17 mouse cellular contexts compared by ENCODE assay signal in the genomic region with DNA sequence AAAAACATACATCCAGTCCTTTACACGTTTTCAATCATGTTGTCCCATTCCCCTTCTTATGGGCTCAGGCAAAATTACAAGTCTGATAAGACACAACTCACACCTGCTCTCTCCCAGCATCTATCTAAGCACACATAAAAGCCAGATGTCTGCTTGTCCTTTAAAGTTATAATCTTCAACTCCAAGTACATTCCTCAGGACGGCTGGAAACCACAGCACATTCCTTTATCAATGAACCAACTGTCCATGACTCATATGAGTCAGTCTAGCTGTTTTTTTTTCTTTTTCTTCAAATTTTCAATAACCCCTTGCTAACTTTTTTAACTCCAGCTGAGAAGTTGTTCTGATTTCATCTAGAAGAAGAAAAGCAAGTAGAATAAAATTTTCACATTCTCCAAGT.
DNase-seq lines count a peak whose midpoint lies in the region; TF ChIP-seq lines count a peak whose summit lies in the region.
"Had no signal": no experiment of that assay in that cellular context is flagged by ENCODE, and none has a peak within 500 bp of the region (broad histone marks: within the 10 kb centered on the region; RNA-seq: fewer than 3 reads in every experiment).

No protein-coding gene starts in this region.

- intact Hi-C loops in left cerebral cortex, adult 2 months (cut with DNase I), result no loop called here

- H3K27ac ChIP-seq in left cerebral cortex, adult 2 months, result no peak overlapping the region
- no peak overlapping the region for H3K27ac ChIP-seq in kidney, adult 2 months (ENCODE audit: insufficient read depth, low read depth, low read length)
- H3K27ac ChIP-seq: embryonic facial prominence, embryonic 13.5 days; forebrain, embryonic 15.5 days; heart, embryonic 13.5 days had no signal

- H3K4me2 ChIP-seq in myocyte (ENCODE audit: low read depth), result peak overlapping the region; percentile 63
- H3K4me2 ChIP-seq: embryonic facial prominence, embryonic 13.5 days; forebrain, embryonic 15.5 days; heart, embryonic 13.5 days had no signal

- peak; percentile 17 for DNase-seq in 3134 (ENCODE audit: extremely low read depth, insufficient read length, low spot score)
- peak; percentile 62 for DNase-seq in 416B (ENCODE audit: low read depth)
- peak; percentile 76 for DNase-seq in NIH3T3 (ENCODE audit: low read depth)
- no peak for DNase-seq in left cerebral cortex, adult 2 months (ENCODE audit: extremely low spot score in 1 of 2, low spot score in 2 of 2)
- DNase-seq in kidney, adult 2 months, result no peak
- DNase-seq: adrenal gland, postnatal 14 days; cerebellum, adult 11-12 months; cerebellum, adult 9-10 months; cerebellum, postnatal 25 days; gastrocnemius, postnatal 36 days; heart, adult 11 months; heart, postnatal 36 days had no signal

- H3K79me2 ChIP-seq in myocyte (ENCODE audit: control insufficient read depth, insufficient read depth), result no peaks in the 10 kb centered on the region

- no peak overlapping the region for H3K4me3 ChIP-seq in myocyte
- H3K4me3 ChIP-seq in left cerebral cortex, adult 2 months, result no peak overlapping the region
- no peak overlapping the region for H3K4me3 ChIP-seq in kidney, adult 2 months (ENCODE audit: insufficient read depth, low read depth, low read length)
- H3K4me3 ChIP-seq: embryonic facial prominence, embryonic 13.5 days; erythroblast, embryonic 14.5 days; forebrain, embryonic 15.5 days; heart, embryonic 13.5 days had no signal

- H3ac ChIP-seq in myocyte (ENCODE audit: control insufficient read depth, insufficient read length), result no peak overlapping the region

- 44% methylated on average over 2 of the region's 2 CpGs for WGBS in kidney, adult 2 months

- H3K4me1 ChIP-seq in kidney, adult 2 months (ENCODE audit: control insufficient read depth, insufficient read depth, low read length), result no peaks in the 10 kb centered on the region

- no peaks in the 10 kb centered on the region for H3K36me3 ChIP-seq in myocyte (ENCODE audit: control insufficient read depth, insufficient read depth)
- H3K36me3 ChIP-seq in kidney, adult 2 months (ENCODE audit: control insufficient read depth, insufficient read depth, low read length), result no peaks in the 10 kb centered on the region
- H3K36me3 ChIP-seq: embryonic facial prominence, embryonic 13.5 days; forebrain, embryonic 15.5 days; heart, embryonic 13.5 days had no signal

- no peak for TF ChIP-seq CTCF in left cerebral cortex, adult 2 months (IDR thresholded peaks at IDR 0.05)
- TF ChIP-seq CTCF in kidney, adult 2 months (conservative IDR thresholded peaks at IDR 0.05; ENCODE audit: insufficient read depth, insufficient read length, low read depth, low read length), result no peak

- H3K27me3 ChIP-seq in myocyte (ENCODE audit: control insufficient read depth, insufficient read depth, insufficient read length), result no peaks in the 10 kb centered on the region
- H3K27me3 ChIP-seq in kidney, adult 2 months (replicated peaks; ENCODE audit: control insufficient read depth, insufficient read depth, low read length), result no peaks in the 10 kb centered on the region
- H3K27me3 ChIP-seq: embryonic facial prominence, embryonic 13.5 days; forebrain, embryonic 15.5 days; heart, embryonic 13.5 days had no signal

- no peak for TF ChIP-seq POLR2A in myocyte (IDR thresholded peaks at IDR 0.05; ENCODE audit: insufficient read length, low read depth)
- TF ChIP-seq POLR2A in kidney, adult 2 months (IDR thresholded peaks at IDR 0.05; ENCODE audit: low read depth, low read length), result no peak

TF ChIP-seq in myocyte, 11 proteins besides CTCF, POLR2A, EP300 and RAD21:
- TF ChIP-seq MYOD1 (IDR thresholded peaks at IDR 0.05; ENCODE audit: control insufficient read depth in 1 of 3, insufficient read length in 2 of 3, low read depth in 2 of 3), result peak in 1 of 3 experiments; percentile 24
- no peak for TF ChIP-seq REST (IDR thresholded peaks at IDR 0.05; ENCODE audit: insufficient read depth, insufficient read length)

Comparison
In these comparisons a context has a peak if more than half of its experiments do, and no peak if none do; other contexts are left out.
1. DNase-seq: peak in 3134 (single experiment), 416B (single experiment) and NIH3T3 (single experiment); none in left cerebral cortex, adult 2 months (0 of 2) and kidney, adult 2 months (single experiment).